Mouse (Mus musculus) layer of hippocampus, adult 18-20 months (tissue): ENCODE results near the gene Pip5k1b. TPM values are rescaled to one million over a fixed set of nuclear protein-coding genes. Genes with fewer than 3 reads are reported as not detected.

Experiments
- DNase-seq, 2 experiments: peaks; one replicate each; pipeline ENCODE4 v3.0.0; 2022; ENCODE audit warnings: low spot score in 2 of 2
- total RNA-seq, 2 experiments: library from RNA; stranded (reverse); gene quantifications; 2 replicates each; pipeline ENCODE4 v1.2.3; 2021

Pip5k1b gene
- total RNA-seq, 2 experiments from 2014 or later, result 70.0 to 70.8 TPM

GRCm38 (mm10) chr19:24426759-24427181 lies 128.9 kb downstream of the Pip5k1b start:
- no peak for DNase-seq

GRCm38 (mm10) chr19:24418030-24418429 lies 137.6 kb downstream of the Pip5k1b start:
- DNase-seq, result no peak

- peak in 1 of 2 experiments; percentile 32 for DNase-seq
These were observed 138.0 kb downstream of the Pip5k1b start for GRCm38 (mm10) chr19:24417659-24418004.

- DNase-seq, result no peak
These were observed 138.6 kb downstream of the Pip5k1b start for GRCm38 (mm10) chr19:24416975-24417658.

- no peak for DNase-seq
These were observed 139.7 kb downstream of the Pip5k1b start for GRCm38 (mm10) chr19:24415778-24416621.

GRCm38 (mm10) chr19:24408863-24409564 lies 146.7 kb downstream of the Pip5k1b start:
- no peak for DNase-seq

- no peak for DNase-seq
These were observed 151.0 kb downstream of the Pip5k1b start for GRCm38 (mm10) chr19:24404716-24405115.

GRCm38 (mm10) chr19:24403245-24403644 lies 152.4 kb downstream of the Pip5k1b start:
- DNase-seq, result peak in 1 of 2 experiments; percentile 37

GRCm38 (mm10) chr19:24393920-24394319 lies 161.8 kb downstream of the Pip5k1b start:
- no peak for DNase-seq

GRCm38 (mm10) chr19:24391519-24392251 lies 164.0 kb downstream of the Pip5k1b start:
- no peak for DNase-seq

GRCm38 (mm10) chr19:24386956-24387865 lies 168.5 kb downstream of the Pip5k1b start:
- DNase-seq, result peak in 1 of 2 experiments; percentile 65

GRCm38 (mm10) chr19:24378470-24378869 lies 177.2 kb downstream of the Pip5k1b start:
- DNase-seq, result no peak

GRCm38 (mm10) chr19:24371763-24372640 lies 183.7 kb downstream of the Pip5k1b start:
- peak; percentile 62 to 80 for DNase-seq

- DNase-seq, result no peak
These were observed 187.3 kb downstream of the Pip5k1b start for GRCm38 (mm10) chr19:24368419-24368818.

GRCm38 (mm10) chr19:24367722-24368121 lies 187.9 kb downstream of the Pip5k1b start:
- peak in 1 of 2 experiments; percentile 71 for DNase-seq

GRCm38 (mm10) chr19:24366747-24367146 lies 188.9 kb downstream of the Pip5k1b start:
- DNase-seq, result peak in 1 of 2 experiments; percentile 54

- DNase-seq, result no peak
These were observed 192.9 kb downstream of the Pip5k1b start for GRCm38 (mm10) chr19:24362626-24363321.

GRCm38 (mm10) chr19:24359270-24359669 lies 196.4 kb downstream of the Pip5k1b start:
- DNase-seq, result no peak
